Mouse (Mus musculus): ENCODE measurements around the gene Gne. TPM values are rescaled to one million over a fixed set of nuclear protein-coding genes. Genes with fewer than 3 reads are reported as not detected.

The Gne gene
- polyA plus RNA-seq, 1 experiment = 2.0 TPM

- H3K4me1 ChIP-seq (ENCODE audit: control insufficient read depth, insufficient read depth, low read length) = no peaks in the 10 kb centered on the region
- H3K4me3 ChIP-seq (ENCODE audit: control insufficient read depth, low read depth, low read length) = no peak overlapping the region
- no peaks in the 10 kb centered on the region for H3K27me3 ChIP-seq (ENCODE audit: control insufficient read depth, insufficient read depth, low read length)
- no peaks in the 10 kb centered on the region for H3K36me3 ChIP-seq (ENCODE audit: control insufficient read depth, insufficient read depth, low read length)
- no peak overlapping the region for H3K27ac ChIP-seq (ENCODE audit: control insufficient read depth, insufficient read depth, low read depth, low read length)
- TF ChIP-seq POLR2A (IDR thresholded peaks at IDR 0.05; ENCODE audit: control insufficient read depth, low read depth, low read length) = no peak
- no peak for TF ChIP-seq CTCF (IDR thresholded peaks at IDR 0.05; ENCODE audit: control insufficient read depth, insufficient read depth, insufficient replicate concordance, low read depth, low read length)
These were observed 43.2 kb downstream of the Gne start for GRCm38 (mm10) chr4:44040802-44041201.

- no peak for TF ChIP-seq POLR2A (IDR thresholded peaks at IDR 0.05; ENCODE audit: control insufficient read depth, low read depth, low read length)
- no peak for TF ChIP-seq CTCF (IDR thresholded peaks at IDR 0.05; ENCODE audit: control insufficient read depth, insufficient read depth, insufficient replicate concordance, low read depth, low read length)
- Histone ChIP-seq H3K4me1 (ENCODE audit: control insufficient read depth, insufficient read depth, low read length) (no peaks in the 10 kb centered on the region), H3K36me3 (ENCODE audit: control insufficient read depth, insufficient read depth, low read length) (no peaks in the 10 kb centered on the region), H3K4me3 (ENCODE audit: control insufficient read depth, low read depth, low read length) (no peak overlapping the region), H3K27ac (ENCODE audit: control insufficient read depth, insufficient read depth, low read depth, low read length) (no peak overlapping the region), H3K27me3 (ENCODE audit: control insufficient read depth, insufficient read depth, low read length) (no peaks in the 10 kb centered on the region)
These were observed 47.5 kb downstream of the Gne start for GRCm38 (mm10) chr4:44036455-44036854.

GRCm38 (mm10) chr4:44031521-44031920 lies 52.5 kb downstream of the Gne start:
- H3K36me3 ChIP-seq (ENCODE audit: control insufficient read depth, insufficient read depth, low read length) = no peaks in the 10 kb centered on the region; the same call in 1 of the 2 replicates
- TF ChIP-seq CTCF (IDR thresholded peaks at IDR 0.05; ENCODE audit: control insufficient read depth, insufficient read depth, insufficient replicate concordance, low read depth, low read length) = no peak
- TF ChIP-seq POLR2A (IDR thresholded peaks at IDR 0.05; ENCODE audit: control insufficient read depth, low read depth, low read length) = no peak
- H3K27me3 ChIP-seq (ENCODE audit: control insufficient read depth, insufficient read depth, low read length) = no peaks in the 10 kb centered on the region
- no peak overlapping the region for H3K27ac ChIP-seq (ENCODE audit: control insufficient read depth, insufficient read depth, low read depth, low read length)
- no peaks in the 10 kb centered on the region for H3K4me1 ChIP-seq (ENCODE audit: control insufficient read depth, insufficient read depth, low read length)
- no peak overlapping the region for H3K4me3 ChIP-seq (ENCODE audit: control insufficient read depth, low read depth, low read length)

GRCm38 (mm10) chr4:44029661-44030066 lies 54.3 kb downstream of the Gne start:
- no peak for TF ChIP-seq CTCF (IDR thresholded peaks at IDR 0.05; ENCODE audit: control insufficient read depth, insufficient read depth, insufficient replicate concordance, low read depth, low read length)
- no peak for TF ChIP-seq POLR2A (IDR thresholded peaks at IDR 0.05; ENCODE audit: control insufficient read depth, low read depth, low read length)
- H3K27me3 ChIP-seq (ENCODE audit: control insufficient read depth, insufficient read depth, low read length) = no peaks in the 10 kb centered on the region
- peaks cover 1% of the 10 kb centered on the region; the same call in 1 of the 2 replicates for H3K36me3 ChIP-seq (ENCODE audit: control insufficient read depth, insufficient read depth, low read length)
- H3K4me3 ChIP-seq (ENCODE audit: control insufficient read depth, low read depth, low read length) = no peak overlapping the region
- H3K4me1 ChIP-seq (ENCODE audit: control insufficient read depth, insufficient read depth, low read length) = no peaks in the 10 kb centered on the region
- H3K27ac ChIP-seq (ENCODE audit: control insufficient read depth, insufficient read depth, low read depth, low read length) = no peak overlapping the region

GRCm38 (mm10) chr4:44028303-44029135 lies 55.5 kb downstream of the Gne start:
- Histone ChIP-seq H3K27ac (ENCODE audit: control insufficient read depth, insufficient read depth, low read depth, low read length) (no peak overlapping the region), H3K4me3 (ENCODE audit: control insufficient read depth, low read depth, low read length) (no peak overlapping the region), H3K4me1 (ENCODE audit: control insufficient read depth, insufficient read depth, low read length) (no peaks in the 10 kb centered on the region), H3K36me3 (ENCODE audit: control insufficient read depth, insufficient read depth, low read length) (peaks cover 1% of the 10 kb centered on the region; the same call in 1 of the 2 replicates), H3K27me3 (ENCODE audit: control insufficient read depth, insufficient read depth, low read length) (no peaks in the 10 kb centered on the region)
- TF ChIP-seq POLR2A (IDR thresholded peaks at IDR 0.05; ENCODE audit: control insufficient read depth, low read depth, low read length) = no peak
- TF ChIP-seq CTCF (IDR thresholded peaks at IDR 0.05; ENCODE audit: control insufficient read depth, insufficient read depth, insufficient replicate concordance, low read depth, low read length) = no peak

- Histone ChIP-seq H3K27me3 (ENCODE audit: control insufficient read depth, insufficient read depth, low read length) (no peaks in the 10 kb centered on the region), H3K4me3 (ENCODE audit: control insufficient read depth, low read depth, low read length) (no peak overlapping the region), H3K4me1 (ENCODE audit: control insufficient read depth, insufficient read depth, low read length) (no peaks in the 10 kb centered on the region), H3K36me3 (ENCODE audit: control insufficient read depth, insufficient read depth, low read length) (peaks cover 1% of the 10 kb centered on the region), H3K27ac (ENCODE audit: control insufficient read depth, insufficient read depth, low read depth, low read length) (no peak overlapping the region)
- TF ChIP-seq CTCF (IDR thresholded peaks at IDR 0.05; ENCODE audit: control insufficient read depth, insufficient read depth, insufficient replicate concordance, low read depth, low read length) (no peak), POLR2A (IDR thresholded peaks at IDR 0.05; ENCODE audit: control insufficient read depth, low read depth, low read length) (no peak)
These were observed 58.4 kb downstream of the Gne start for GRCm38 (mm10) chr4:44025570-44025969.

- Histone ChIP-seq H3K4me3 (ENCODE audit: control insufficient read depth, low read depth, low read length) (no peak overlapping the region), H3K36me3 (ENCODE audit: control insufficient read depth, insufficient read depth, low read length) (peaks cover 1% of the 10 kb centered on the region), H3K4me1 (ENCODE audit: control insufficient read depth, insufficient read depth, low read length) (no peaks in the 10 kb centered on the region), H3K27me3 (ENCODE audit: control insufficient read depth, insufficient read depth, low read length) (no peaks in the 10 kb centered on the region), H3K27ac (ENCODE audit: control insufficient read depth, insufficient read depth, low read depth, low read length) (no peak overlapping the region)
- no peak for TF ChIP-seq POLR2A (IDR thresholded peaks at IDR 0.05; ENCODE audit: control insufficient read depth, low read depth, low read length)
- no peak for TF ChIP-seq CTCF (IDR thresholded peaks at IDR 0.05; ENCODE audit: control insufficient read depth, insufficient read depth, insufficient replicate concordance, low read depth, low read length)
These were observed 59.7 kb downstream of the Gne start for GRCm38 (mm10) chr4:44024241-44024640.
